Mouse (Mus musculus): ENCODE results near the gene Riok1.
A peak's percentile ranks its signal among the peaks of the same experiment; 100 is the strongest.

Gene Riok1

GRCm38 (mm10) chr13:38036343-38037043, at the start of gene Riok1:
Riok1 (plus strand) TSS chr13:38036995.
- peak; percentile 18 for DNase-seq (ENCODE audit: low read depth, low spot score)

GRCm38 (mm10) chr13:37989701-37990100, 47.1 kb upstream of the Riok1 start:
- DNase-seq (ENCODE audit: low read depth, low spot score), result no peak

- DNase-seq (ENCODE audit: low read depth, low spot score), result no peak
Observed at GRCm38 (mm10) chr13:37992638-37993371, 44.0 kb upstream of the Riok1 start.

GRCm38 (mm10) chr13:37993376-37993703, 43.5 kb upstream of the Riok1 start:
- no peak for DNase-seq (ENCODE audit: low read depth, low spot score)

- peak; percentile 87 for DNase-seq (ENCODE audit: low read depth, low spot score)
Observed at GRCm38 (mm10) chr13:37993704-37994404, 42.9 kb upstream of the Riok1 start, which contains the start of gene Ssr1. Ssr1 (minus strand) TSS chr13:37994217.

- DNase-seq (ENCODE audit: low read depth, low spot score), result no peak
Observed at GRCm38 (mm10) chr13:37994405-37994749, 42.4 kb upstream of the Riok1 start.

GRCm38 (mm10) chr13:37999713-38000112, 37.1 kb upstream of the Riok1 start:
- no peak for DNase-seq (ENCODE audit: low read depth, low spot score)

GRCm38 (mm10) chr13:38002461-38002860, 34.3 kb upstream of the Riok1 start:
- peak; percentile 27 for DNase-seq (ENCODE audit: low read depth, low spot score)

- DNase-seq (ENCODE audit: low read depth, low spot score), result no peak
Observed at GRCm38 (mm10) chr13:38007972-38008371, 28.8 kb upstream of the Riok1 start.

GRCm38 (mm10) chr13:38009721-38010408, 26.9 kb upstream of the Riok1 start:
- no peak for DNase-seq (ENCODE audit: low read depth, low spot score)

GRCm38 (mm10) chr13:38010444-38010910, 26.3 kb upstream of the Riok1 start:
- no peak for DNase-seq (ENCODE audit: low read depth, low spot score)

GRCm38 (mm10) chr13:38012436-38012835, 24.4 kb upstream of the Riok1 start:
- no peak for DNase-seq (ENCODE audit: low read depth, low spot score)

GRCm38 (mm10) chr13:38015591-38015990, 21.2 kb upstream of the Riok1 start:
- DNase-seq (ENCODE audit: low read depth, low spot score), result no peak

- no peak for DNase-seq (ENCODE audit: low read depth, low spot score)
Observed at GRCm38 (mm10) chr13:38018791-38019190, 18.0 kb upstream of the Riok1 start.

- peak; percentile 41 for DNase-seq (ENCODE audit: low read depth, low spot score)
Observed at GRCm38 (mm10) chr13:38025874-38026273, 10.9 kb upstream of the Riok1 start.

GRCm38 (mm10) chr13:38027618-38028248, 9.1 kb upstream of the Riok1 start:
- no peak for DNase-seq (ENCODE audit: low read depth, low spot score)

- DNase-seq (ENCODE audit: low read depth, low spot score), result no peak
Observed at GRCm38 (mm10) chr13:38028407-38028806, 8.4 kb upstream of the Riok1 start.

- DNase-seq (ENCODE audit: low read depth, low spot score), result peak; percentile 98
Observed at GRCm38 (mm10) chr13:38037044-38037687, 371 bp downstream of the Riok1 start, which contains the start of gene Cage1. Cage1 (minus strand) TSS chr13:38037069.

- DNase-seq (ENCODE audit: low read depth, low spot score), result no peak
Observed at GRCm38 (mm10) chr13:38037811-38038210, 1.0 kb downstream of the Riok1 start.

GRCm38 (mm10) chr13:38049888-38050287, 13.1 kb downstream of the Riok1 start:
- no peak for DNase-seq (ENCODE audit: low read depth, low spot score)

- no peak for DNase-seq (ENCODE audit: low read depth, low spot score)
Observed at GRCm38 (mm10) chr13:38062678-38063077, 25.9 kb downstream of the Riok1 start.

Data from ES-CJ7 (cell line).